ENCODE assay signal across 22 mouse cellular contexts in genomic region chr11:70664741-70665140, GRCm38 (mm10). TPM values are rescaled to one million over a fixed set of nuclear protein-coding genes. Genes with fewer than 3 reads are reported as not detected.
DNase-seq lines count a peak whose midpoint lies in the region; ATAC-seq and TF ChIP-seq lines count a peak whose summit lies in the region.
"Had no signal": no experiment of that assay in that cellular context is flagged by ENCODE, and none has a peak within 500 bp of the region (broad histone marks: within the 10 kb centered on the region; RNA-seq: fewer than 3 reads in every experiment).

No protein-coding gene starts in this region.

- intact Hi-C loops in gastrocnemius, adult 2 months (cut with DNase I), result no loop called here

- no peak overlapping the region for H3K4me2 ChIP-seq in midbrain, postnatal 0 days (ENCODE audit: low read depth, low read length, poor library complexity, severe bottlenecking)
- H3K4me2 ChIP-seq in midbrain, embryonic 11.5 days, result no peak overlapping the region
- H3K4me2 ChIP-seq: embryonic facial prominence, embryonic 15.5 days; heart, embryonic 13.5 days; hindbrain, embryonic 13.5 days; lung, embryonic 14.5 days had no signal

- no peaks in the 10 kb centered on the region for H3K4me1 ChIP-seq in midbrain, postnatal 0 days (ENCODE audit: insufficient read depth, low read length)
- peaks cover 7% of the 10 kb centered on the region; the same call in 1 of the 2 replicates for H3K4me1 ChIP-seq in midbrain, embryonic 11.5 days (ENCODE audit: control insufficient read depth, insufficient read depth, low read length)

- H3K36me3 ChIP-seq in midbrain, postnatal 0 days (ENCODE audit: insufficient read depth, low read length), result peaks cover 33% of the 10 kb centered on the region
- peaks cover 14% of the 10 kb centered on the region for H3K36me3 ChIP-seq in midbrain, embryonic 11.5 days (ENCODE audit: control insufficient read depth, insufficient read depth, low read length)

- peak; percentile 16; the same call in 1 of the 2 replicates for TF ChIP-seq CTCF in gastrocnemius, adult 2 months (IDR thresholded peaks at IDR 0.05)
- TF ChIP-seq CTCF in layer of hippocampus, adult 2 months (conservative IDR thresholded peaks at IDR 0.05), result peak; percentile 12; the same call in 1 of the 2 replicates
- TF ChIP-seq CTCF in midbrain, postnatal 0 days (IDR thresholded peaks at IDR 0.05), result 0 out of 2 replicates have a peak, but pooled peaks have one; percentile 3

- H3K4me3 ChIP-seq in gastrocnemius, adult 2 months, result no peak overlapping the region
- H3K4me3 ChIP-seq in layer of hippocampus, adult 2 months, result no peak overlapping the region
- H3K4me3 ChIP-seq in midbrain, postnatal 0 days (ENCODE audit: low read depth, low read length), result no peak overlapping the region
- no peak overlapping the region for H3K4me3 ChIP-seq in midbrain, embryonic 11.5 days (ENCODE audit: low read depth, low read length)
- H3K4me3 ChIP-seq: embryonic facial prominence, embryonic 15.5 days; heart, embryonic 13.5 days; hindbrain, embryonic 13.5 days had no signal

- WGBS in midbrain, postnatal 0 days, result 94% methylated on average over 9 of the region's 9 CpGs
- 95% methylated on average over 9 of the region's 9 CpGs for WGBS in midbrain, embryonic 11.5 days

- no peak for ATAC-seq in midbrain, postnatal 0 days (ENCODE audit: low FRiP score)
- no peak for ATAC-seq in midbrain, embryonic 11.5 days (ENCODE audit: low FRiP score)
- ATAC-seq: activated CD4-positive, CD25-positive, alpha-beta regulatory T cell, adult 4 months; forebrain, embryonic 14.5 days; midbrain, embryonic 16.5 days had no signal

- H3K27me3 ChIP-seq in midbrain, postnatal 0 days (ENCODE audit: insufficient read depth, low read length), result no peaks in the 10 kb centered on the region
- no peaks in the 10 kb centered on the region for H3K27me3 ChIP-seq in midbrain, embryonic 11.5 days (ENCODE audit: control insufficient read depth, insufficient read depth, low read length)
- H3K27me3 ChIP-seq: embryonic facial prominence, embryonic 15.5 days; heart, embryonic 13.5 days; hindbrain, embryonic 13.5 days had no signal

- no peaks in the 10 kb centered on the region for H3K9me3 ChIP-seq in midbrain, postnatal 0 days (ENCODE audit: low read length)
- no peaks in the 10 kb centered on the region for H3K9me3 ChIP-seq in midbrain, embryonic 11.5 days (ENCODE audit: control insufficient read depth, low read length)
- H3K9me3 ChIP-seq: embryonic facial prominence, embryonic 15.5 days; heart, embryonic 13.5 days; hindbrain, embryonic 13.5 days had no signal

- H3K27ac ChIP-seq in gastrocnemius, adult 2 months, result peak overlapping the region; percentile 28; the same call in 1 of the 2 replicates
- H3K27ac ChIP-seq in layer of hippocampus, adult 2 months, result no peak overlapping the region
- no peak overlapping the region for H3K27ac ChIP-seq in midbrain, postnatal 0 days (ENCODE audit: low read depth, low read length)
- no peak overlapping the region for H3K27ac ChIP-seq in midbrain, embryonic 11.5 days (ENCODE audit: low read depth, low read length)
- H3K27ac ChIP-seq: embryonic facial prominence, embryonic 15.5 days; hindbrain, embryonic 13.5 days; macrophage had no signal

- DNase-seq in gastrocnemius, adult 2 months, result no peak
- DNase-seq in gastrocnemius, adult 18-20 months (ENCODE audit: low spot score), result no peak
- no peak for DNase-seq in layer of hippocampus, adult 2 months (ENCODE audit: low spot score in 2 of 2)
- DNase-seq in layer of hippocampus, adult 18-20 months (ENCODE audit: low spot score in 2 of 2), result no peak
- DNase-seq in midbrain, postnatal 0 days (ENCODE audit: low spot score), result no peak
- no peak for DNase-seq in midbrain, embryonic 11.5 days (ENCODE audit: low spot score, missing footprints)
- no peak for DNase-seq in adrenal gland, adult 18-20 months (ENCODE audit: low spot score in 2 of 2)
- no peak for DNase-seq in spleen, postnatal 14 days (ENCODE audit: low spot score in 2 of 2)
- DNase-seq: adrenal gland, postnatal 10 days; cerebellum, adult 8-10 months; gastrocnemius, postnatal 10 days; kidney, postnatal 36 days; layer of hippocampus, adult 9-11 months; lung, embryonic 14.5 days; thymus, adult 2 months had no signal

- H3K9ac ChIP-seq in midbrain, postnatal 0 days (replicated peaks; ENCODE audit: low read length, poor library complexity, severe bottlenecking), result no peak overlapping the region
- no peak overlapping the region for H3K9ac ChIP-seq in midbrain, embryonic 11.5 days (ENCODE audit: low read length)
- H3K9ac ChIP-seq: embryonic facial prominence, embryonic 15.5 days; heart, embryonic 13.5 days; hindbrain, embryonic 13.5 days; lung, embryonic 14.5 days had no signal

RNA-seq across cellular contexts. Expression of gene Spag7, which starts 4.5 kb away (rescaled TPM):
- total RNA-seq in gastrocnemius, adult 2 months (2021), result 10 to 100 TPM; 86.3 to 86.4 TPM
- 100 to 1,000 TPM in 1 of 2 experiments, 10 to 100 TPM in 1; 83.4 to 103 TPM for total RNA-seq in gastrocnemius, adult 18-20 months (2021)
- total RNA-seq in layer of hippocampus, adult 2 months (2021), result 10 to 100 TPM; 50.8 to 54.7 TPM
- 10 to 100 TPM; 50.5 to 51.9 TPM for total RNA-seq in layer of hippocampus, adult 18-20 months (2021)
- total RNA-seq in midbrain, postnatal 0 days (2014; rRNA removed), result 41.9 and 45.3 TPM in 2 replicates
- polyA plus RNA-seq in midbrain, postnatal 0 days (2015; fragmentation: Nextera tagmentation; extraction: Ambion mirVana), result 125 and 131 TPM in 2 replicates
- polyA plus RNA-seq in midbrain, embryonic 11.5 days (2014; fragmentation: Nextera tagmentation; extraction: Ambion mirVana), result 138 and 139 TPM in 2 replicates
- 10 to 100 TPM; 70.4 to 91.3 TPM for total RNA-seq in adrenal gland, adult 18-20 months (2021)

RNA-seq across cellular contexts. Expression of gene Eno3, which starts 7.7 kb away (rescaled TPM):
- total RNA-seq in gastrocnemius, adult 2 months (2021), result 1,000 to 10,000 TPM; 7,153 to 7,488 TPM
- 1,000 to 10,000 TPM; 5,616 to 7,081 TPM for total RNA-seq in gastrocnemius, adult 18-20 months (2021)
- total RNA-seq in layer of hippocampus, adult 2 months (2021), result 1 to 10 TPM; 6.6 to 7.9 TPM
- total RNA-seq in layer of hippocampus, adult 18-20 months (2021), result 1 to 10 TPM; 6.0 to 9.9 TPM
- total RNA-seq in midbrain, postnatal 0 days (2014; rRNA removed), result 7.2 and 9.9 TPM in 2 replicates
- 5.8 and 7.6 TPM in 2 replicates for polyA plus RNA-seq in midbrain, postnatal 0 days (2015; fragmentation: Nextera tagmentation; extraction: Ambion mirVana)
- polyA plus RNA-seq in midbrain, embryonic 11.5 days (2014; fragmentation: Nextera tagmentation; extraction: Ambion mirVana), result 13.8 and 14.3 TPM in 2 replicates
- 10 to 100 TPM; 29.0 to 44.2 TPM for total RNA-seq in adrenal gland, adult 18-20 months (2021)

RNA-seq across cellular contexts. Expression of gene Pfn1, which starts 10.3 kb away (rescaled TPM):
- total RNA-seq in gastrocnemius, adult 2 months (2021), result 100 to 1,000 TPM; 252 to 257 TPM
- total RNA-seq in gastrocnemius, adult 18-20 months (2021), result 100 to 1,000 TPM; 217 to 233 TPM
- 100 to 1,000 TPM; 333 to 349 TPM for total RNA-seq in layer of hippocampus, adult 2 months (2021)
- total RNA-seq in layer of hippocampus, adult 18-20 months (2021), result 100 to 1,000 TPM; 326 to 341 TPM
- 438 and 486 TPM in 2 replicates for total RNA-seq in midbrain, postnatal 0 days (2014; rRNA removed)
- polyA plus RNA-seq in midbrain, postnatal 0 days (2015; fragmentation: Nextera tagmentation; extraction: Ambion mirVana), result 600 and 608 TPM in 2 replicates
- 1,303 and 1,326 TPM in 2 replicates for polyA plus RNA-seq in midbrain, embryonic 11.5 days (2014; fragmentation: Nextera tagmentation; extraction: Ambion mirVana)
- 100 to 1,000 TPM; 619 to 923 TPM for total RNA-seq in adrenal gland, adult 18-20 months (2021)

RNA-seq across cellular contexts. Expression of gene Slc25a11, which starts 17.5 kb away (rescaled TPM):
- total RNA-seq in gastrocnemius, adult 2 months (2021), result 100 to 1,000 TPM; 264 to 408 TPM
- 100 to 1,000 TPM; 292 to 304 TPM for total RNA-seq in gastrocnemius, adult 18-20 months (2021)
- 100 to 1,000 TPM; 115 to 123 TPM for total RNA-seq in layer of hippocampus, adult 2 months (2021)
- total RNA-seq in layer of hippocampus, adult 18-20 months (2021), result 100 to 1,000 TPM; 121 to 123 TPM
- 140 and 159 TPM in 2 replicates for total RNA-seq in midbrain, postnatal 0 days (2014; rRNA removed)
- polyA plus RNA-seq in midbrain, postnatal 0 days (2015; fragmentation: Nextera tagmentation; extraction: Ambion mirVana), result 160 and 176 TPM in 2 replicates
- 134 and 142 TPM in 2 replicates for polyA plus RNA-seq in midbrain, embryonic 11.5 days (2014; fragmentation: Nextera tagmentation; extraction: Ambion mirVana)
- total RNA-seq in adrenal gland, adult 18-20 months (2021), result 100 to 1,000 TPM; 131 to 138 TPM

RNA-seq across cellular contexts. Expression of gene Rnf167, which starts 17.7 kb away (rescaled TPM):
- 10 to 100 TPM; 35.0 to 38.4 TPM for total RNA-seq in gastrocnemius, adult 2 months (2021)
- 10 to 100 TPM; 35.3 to 37.2 TPM for total RNA-seq in gastrocnemius, adult 18-20 months (2021)
- total RNA-seq in layer of hippocampus, adult 2 months (2021), result 10 to 100 TPM; 88.8 to 99.4 TPM
- total RNA-seq in layer of hippocampus, adult 18-20 months (2021), result 10 to 100 TPM; 88.7 to 91.8 TPM
- total RNA-seq in midbrain, postnatal 0 days (2014; rRNA removed), result 69.1 and 74.4 TPM in 2 replicates
- polyA plus RNA-seq in midbrain, postnatal 0 days (2015; fragmentation: Nextera tagmentation; extraction: Ambion mirVana), result 95.8 and 97.2 TPM in 2 replicates
- polyA plus RNA-seq in midbrain, embryonic 11.5 days (2014; fragmentation: Nextera tagmentation; extraction: Ambion mirVana), result 87.0 and 87.9 TPM in 2 replicates
- total RNA-seq in adrenal gland, adult 18-20 months (2021), result 10 to 100 TPM; 72.6 to 80.7 TPM

Comparison
In these comparisons a context has a peak if more than half of its experiments do, and no peak if none do; other contexts are left out.
1. RNA of gene Eno3, which starts 7.7 kb away (total RNA-seq): 7,153 to 7,488 TPM in gastrocnemius, adult 2 months and 5,616 to 7,081 TPM in gastrocnemius, adult 18-20 months; 29.0 to 44.2 TPM in adrenal gland, adult 18-20 months, 7.2 to 9.9 TPM in midbrain, postnatal 0 days, 6.0 to 9.9 TPM in layer of hippocampus, adult 18-20 months and 6.6 to 7.9 TPM in layer of hippocampus, adult 2 months; every median in the first group is over 100 times any median in the second.
2. Peak in every context shown above with its lines, with median percentiles within 50 percentile points of each other: CTCF ChIP-seq.